Mouse (Mus musculus): ENCODE results near the gene Rabepk.
"Not testable (repeated sequence)": the region's sequence is repeated elsewhere in the genome, so short reads cannot be mapped to it uniquely, and the experiment has no call there.

Rabepk gene

GRCm38 (mm10) chr2:34804815-34805214 lies 5.1 kb upstream of the Rabepk start:
- in situ Hi-C loops (cut with MboI, MseI) = no loop called here

GRCm38 (mm10) chr2:34804172-34804571 lies 4.5 kb upstream of the Rabepk start:
- in situ Hi-C loops (cut with MboI, MseI) = no loop called here

- in situ Hi-C loops (cut with MboI, MseI) = no loop called here
Observed at GRCm38 (mm10) chr2:34803746-34804145, 4.0 kb upstream of the Rabepk start.

- in situ Hi-C loops (cut with MboI, MseI) = not testable (repeated sequence)
Observed at GRCm38 (mm10) chr2:34802565-34803245, 3.0 kb upstream of the Rabepk start.

GRCm38 (mm10) chr2:34801516-34802482 lies 2.1 kb upstream of the Rabepk start:
- in situ Hi-C loops (cut with MboI, MseI) = no loop called here

- in situ Hi-C loops (cut with MboI, MseI) = no loop called here
Observed at GRCm38 (mm10) chr2:34800371-34800770, 659 bp upstream of the Rabepk start.

GRCm38 (mm10) chr2:34795426-34795825 lies 4.3 kb downstream of the Rabepk start:
- in situ Hi-C loops (cut with MboI, MseI) = no loop called here

- in situ Hi-C loops (cut with MboI, MseI) = no loop called here
Observed at GRCm38 (mm10) chr2:34794511-34794910, 5.2 kb downstream of the Rabepk start.

- in situ Hi-C loops (cut with MboI, MseI) = not testable (repeated sequence)
Observed at GRCm38 (mm10) chr2:34792543-34792942, 7.2 kb downstream of the Rabepk start.

GRCm38 (mm10) chr2:34790282-34790681 lies 9.4 kb downstream of the Rabepk start:
- in situ Hi-C loops (cut with MboI, MseI) = no loop called here

- in situ Hi-C loops (cut with MboI, MseI) = no loop called here
Observed at GRCm38 (mm10) chr2:34784085-34784484, 15.6 kb downstream of the Rabepk start.

GRCm38 (mm10) chr2:34783064-34784020 lies 16.4 kb downstream of the Rabepk start:
- in situ Hi-C loops (cut with MboI, MseI) = no loop called here

- in situ Hi-C loops (cut with MboI, MseI) = loop anchor here in 1 of 2 experiments (10.0 kb wide), 1 partner anchor 1813 kb away; the partner anchor contains the start of genes Lrsam1 and Rpl12
Observed at GRCm38 (mm10) chr2:34777237-34777868, 22.4 kb downstream of the Rabepk start.

GRCm38 (mm10) chr2:34774493-34774892 lies 25.2 kb downstream of the Rabepk start:
- in situ Hi-C loops (cut with MboI, MseI) = loop anchor here in 1 of 2 experiments (10.0 kb wide), 1 partner anchor 1810 kb away; the partner anchor contains the start of genes Lrsam1 and Rpl12

GRCm38 (mm10) chr2:34773673-34774072 lies 26.0 kb downstream of the Rabepk start:
- in situ Hi-C loops (cut with MboI, MseI) = loop anchor here in 1 of 2 experiments (10.0 kb wide), 1 partner anchor 1809 kb away; the partner anchor contains the start of genes Lrsam1 and Rpl12

- in situ Hi-C loops (cut with MboI, MseI) = loop anchor here in 1 of 2 experiments (10.0 kb wide), 1 partner anchor 1808 kb away; the partner anchor contains the start of genes Lrsam1 and Rpl12
Observed at GRCm38 (mm10) chr2:34772252-34773235, 27.2 kb downstream of the Rabepk start.

- in situ Hi-C loops (cut with MboI, MseI) = loop anchor here in 1 of 2 experiments (10.0 kb wide), 1 partner anchor 1807 kb away; the partner anchor contains the start of genes Lrsam1 and Rpl12
Observed at GRCm38 (mm10) chr2:34771368-34772226, 28.1 kb downstream of the Rabepk start, which contains the start of gene Hspa5. TSS of gene Hspa5 (plus strand) at chr2:34771970.

- in situ Hi-C loops (cut with MboI, MseI) = loop anchor here in 1 of 2 experiments (10.0 kb wide), 1 partner anchor 1806 kb away; the partner anchor contains the start of genes Lrsam1 and Rpl12
Observed at GRCm38 (mm10) chr2:34770951-34771350, 28.8 kb downstream of the Rabepk start.
